Mouse (Mus musculus) intestine, embryonic 15.5 days (tissue): ENCODE data around the gene Tff1. TPM values are rescaled to one million over a fixed set of nuclear protein-coding genes. Genes with fewer than 3 reads are reported as not detected.

Experiments used
- ATAC-seq: fragments of 200-750 bp; cut with Nextera tagmentation; 2 replicates; pipeline ENCODE4 v1.8.0; 2017; ENCODE audit warnings: moderate TSS enrichment, moderate library complexity
- H3K27ac ChIP-seq: fragments of 300-500 bp; sonication (generic); 2 replicates; pipeline ENCODE4 v1.5.1; 2015; ENCODE audit warnings: mild to moderate bottlenecking, inconsistent platforms
- H3K27me3 ChIP-seq: fragments of 300-500 bp; sonication (generic); replicated peaks from 2 replicates; pipeline ENCODE4 v1.6.1; 2015; ENCODE audit warnings: inconsistent platforms
- H3K36me3 ChIP-seq: fragments of 300-500 bp; sonication (generic); 2 replicates; pipeline ENCODE4 v1.6.1; 2015; ENCODE audit warnings: inconsistent platforms
- H3K4me1 ChIP-seq: fragments of 300-500 bp; sonication (generic); replicated peaks from 2 replicates; pipeline ENCODE4 v1.6.1; 2015; ENCODE audit warnings: inconsistent platforms
- H3K4me2 ChIP-seq: fragments of 300-500 bp; sonication (generic); replicated peaks from 2 replicates; pipeline ENCODE4 v1.6.1; 2015; ENCODE audit warnings: mild to moderate bottlenecking, inconsistent platforms
- H3K4me3 ChIP-seq: fragments of 300-500 bp; sonication (generic); replicated peaks from 2 replicates; pipeline ENCODE4 v1.5.1; 2015; ENCODE audit warnings: inconsistent platforms
- H3K9ac ChIP-seq: fragments of 300-500 bp; sonication (generic); 2 replicates; pipeline ENCODE4 v1.6.1; 2015; ENCODE audit warnings: inconsistent platforms
- H3K9me3 ChIP-seq: fragments of 300-500 bp; sonication (generic); 2 replicates; pipeline ENCODE4 v1.6.1; 2016; ENCODE audit warnings: inconsistent platforms
- WGBS: fragments of 180-500 bp; shearing (Covaris S2); methylation state at CpG from one replicate; pipeline ENCODE4 v1.1.7; 2015; 5-methylcytosine and 5-hydroxymethylcytosine counted together
- polyA plus RNA-seq: library from polyadenylated mRNA; unstranded; fragments of >200 nt; fragmentation: Nextera tagmentation; extraction: Ambion mirVana; gene quantifications from 2 replicates; pipeline ENCODE4 v1.2.1, GENCODE M21; 2015

Tff1 gene
- 5.2 and 5.8 TPM in 2 replicates for polyA plus RNA-seq

DNA sequence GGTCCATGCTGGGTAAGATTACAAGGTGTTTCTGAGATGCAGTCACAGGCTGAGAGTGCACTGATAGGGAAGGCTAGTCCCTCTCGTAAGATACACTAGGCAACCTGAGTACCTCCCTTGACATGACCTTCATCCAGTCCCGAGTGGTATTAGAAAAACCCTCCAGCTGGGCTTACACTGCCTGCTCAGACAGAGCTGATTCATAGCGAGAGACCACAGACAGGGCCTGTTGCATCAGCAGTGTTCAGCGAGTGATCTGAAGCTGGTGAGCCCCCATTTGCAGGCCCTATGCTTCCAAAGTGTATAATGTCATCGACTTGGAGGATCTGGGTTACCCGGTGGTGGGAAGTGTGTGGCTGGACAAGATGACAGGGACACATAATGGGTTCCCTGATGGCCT is at the start of gene Tff1:
Gene Tff1 (minus strand): TSS at position 151 of the 400 bp plus-strand sequence.
- no peak within 1 kb of the TSS for H3K4me3 ChIP-seq
- WGBS, result 72% methylated on average over 6 of the region's 6 CpGs
- no peaks in the 10 kb centered on the region for H3K27me3 ChIP-seq
- no peak within 1 kb of the TSS for H3K27ac ChIP-seq
- H3K4me2 ChIP-seq, result no peak within 1 kb of the TSS
- H3K9me3 ChIP-seq, result no peaks in the 10 kb centered on the region
- 0 out of 2 replicates have a peak, but pooled peaks cover 3% of the 10 kb centered on the region for H3K4me1 ChIP-seq
- no peaks in the 10 kb centered on the region for H3K36me3 ChIP-seq
- no peak within 1 kb of the TSS for H3K9ac ChIP-seq
- no peak for ATAC-seq

DNA sequence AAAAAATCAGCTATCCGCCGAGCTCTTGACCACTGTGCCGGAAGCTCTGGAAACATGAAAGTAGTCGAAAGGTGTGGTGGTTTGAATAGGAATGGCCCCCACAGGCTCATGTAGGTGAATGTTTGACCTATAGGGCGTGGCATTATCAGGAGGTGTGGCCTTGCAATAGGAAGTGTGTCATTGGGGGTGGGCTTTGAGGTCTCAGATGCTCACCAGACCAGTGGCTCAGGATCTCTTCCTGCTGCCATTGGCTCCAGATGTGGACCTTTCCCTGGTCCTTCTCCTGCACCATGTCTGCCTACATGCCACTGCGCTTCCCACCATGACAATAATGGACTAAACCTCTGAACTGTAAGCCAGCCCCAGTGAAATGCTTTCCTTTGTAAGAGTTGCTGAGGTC is 46.8 kb upstream of the Tff1 start:
- 84% methylated on average over 6 of the region's 6 CpGs for WGBS
- Histone ChIP-seq H3K27ac (no peak overlapping the region), H3K36me3 (no peaks in the 10 kb centered on the region)

DNA sequence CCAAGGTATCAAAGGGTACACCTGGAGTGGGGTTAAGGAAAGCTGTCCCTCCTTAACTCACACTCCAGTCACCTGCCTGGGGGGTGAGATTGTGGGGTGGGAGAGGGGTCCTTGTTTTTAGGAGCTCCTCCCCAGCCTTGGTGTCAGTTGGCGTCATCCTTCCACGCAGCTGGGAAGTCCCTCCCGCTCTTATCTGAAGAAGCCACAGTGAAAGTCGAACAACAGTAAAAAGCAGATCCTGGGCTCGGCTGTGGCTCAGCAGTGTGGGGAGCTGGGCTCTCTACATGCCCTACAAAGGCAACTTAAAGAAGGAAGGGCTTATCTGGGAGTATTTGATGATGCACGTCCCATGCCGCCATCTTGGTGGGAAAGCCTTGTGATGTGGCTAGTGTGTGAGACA is 45.2 kb upstream of the Tff1 start:
- WGBS, result 83% methylated on average over 7 of the region's 7 CpGs
- no peaks in the 10 kb centered on the region for H3K27me3 ChIP-seq
- no peaks in the 10 kb centered on the region for H3K9me3 ChIP-seq
- H3K4me2 ChIP-seq, result no peak overlapping the region
- H3K4me3 ChIP-seq, result no peak overlapping the region
- no peak overlapping the region for H3K9ac ChIP-seq
- no peaks in the 10 kb centered on the region for H3K36me3 ChIP-seq
- H3K4me1 ChIP-seq, result no peaks in the 10 kb centered on the region
- ATAC-seq, result no peak
- no peak overlapping the region for H3K27ac ChIP-seq

More for the DNA sequence above, 46.8 kb upstream of the Tff1 start:
- Histone ChIP-seq H3K27me3 (no peaks in the 10 kb centered on the region), H3K4me2 (no peak overlapping the region), H3K4me3 (no peak overlapping the region), H3K9ac (no peak overlapping the region), H3K9me3 (no peaks in the 10 kb centered on the region), H3K4me1 (0 out of 2 replicates have a peak, but pooled peaks cover 2% of the 10 kb centered on the region)
- ATAC-seq, result no peak

DNA sequence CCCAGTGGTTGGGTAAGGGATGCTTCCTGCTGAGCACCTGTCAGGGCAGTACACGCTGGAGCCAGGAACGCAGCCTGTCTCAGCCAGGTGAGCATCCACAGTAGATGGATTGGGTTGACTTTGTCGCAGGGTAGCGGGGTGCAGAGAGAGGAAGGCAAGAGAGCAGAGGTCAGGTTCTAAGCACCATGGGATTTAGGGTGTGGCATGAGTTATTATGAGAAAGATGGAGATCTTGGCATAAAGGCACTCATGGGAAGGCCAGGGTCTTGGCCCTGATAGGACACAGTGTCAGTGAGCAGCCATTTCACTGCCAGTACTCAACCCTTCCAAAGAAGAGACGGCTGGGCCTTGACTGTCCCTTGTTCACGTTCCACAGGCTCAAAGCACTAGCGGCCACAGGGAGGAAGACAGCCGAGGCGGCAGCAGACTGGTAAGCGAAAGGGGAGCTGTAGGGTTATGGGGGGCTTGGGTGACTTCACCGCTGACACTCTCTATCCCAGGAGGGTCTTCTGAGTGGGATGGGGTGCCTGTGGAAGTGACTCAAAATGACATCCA is 44.4 kb upstream of the Tff1 start:
- H3K4me2 ChIP-seq, result no peak overlapping the region
- no peak overlapping the region for H3K4me3 ChIP-seq
- ATAC-seq, result no peak
- no peaks in the 10 kb centered on the region for H3K9me3 ChIP-seq
- H3K4me1 ChIP-seq, result no peaks in the 10 kb centered on the region
- H3K27ac ChIP-seq, result no peak overlapping the region
- H3K27me3 ChIP-seq, result no peaks in the 10 kb centered on the region
- WGBS, result 90% methylated on average over 11 of the region's 11 CpGs
- no peaks in the 10 kb centered on the region for H3K36me3 ChIP-seq
- H3K9ac ChIP-seq, result no peak overlapping the region

DNA sequence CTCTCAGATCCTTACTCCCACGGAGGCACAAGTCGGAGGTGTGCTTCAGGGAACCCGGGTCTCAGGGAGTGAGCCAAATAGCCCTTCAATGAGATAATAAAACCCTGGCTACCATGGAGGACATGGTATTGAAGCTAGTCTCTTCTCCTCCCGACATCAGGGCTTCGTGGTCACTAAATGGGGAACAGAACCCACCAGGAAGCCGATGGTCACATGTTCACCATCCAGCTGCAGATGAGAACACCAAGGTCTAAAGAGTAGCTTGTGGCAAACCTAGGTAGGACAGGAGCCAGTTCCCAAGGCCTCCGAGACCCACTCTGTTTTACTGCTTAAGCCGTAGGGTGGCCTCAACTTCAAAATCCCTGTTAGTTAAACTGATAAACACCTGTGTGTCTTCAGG is 43.6 kb upstream of the Tff1 start:
- 81% methylated on average over 8 of the region's 8 CpGs for WGBS

DNA sequence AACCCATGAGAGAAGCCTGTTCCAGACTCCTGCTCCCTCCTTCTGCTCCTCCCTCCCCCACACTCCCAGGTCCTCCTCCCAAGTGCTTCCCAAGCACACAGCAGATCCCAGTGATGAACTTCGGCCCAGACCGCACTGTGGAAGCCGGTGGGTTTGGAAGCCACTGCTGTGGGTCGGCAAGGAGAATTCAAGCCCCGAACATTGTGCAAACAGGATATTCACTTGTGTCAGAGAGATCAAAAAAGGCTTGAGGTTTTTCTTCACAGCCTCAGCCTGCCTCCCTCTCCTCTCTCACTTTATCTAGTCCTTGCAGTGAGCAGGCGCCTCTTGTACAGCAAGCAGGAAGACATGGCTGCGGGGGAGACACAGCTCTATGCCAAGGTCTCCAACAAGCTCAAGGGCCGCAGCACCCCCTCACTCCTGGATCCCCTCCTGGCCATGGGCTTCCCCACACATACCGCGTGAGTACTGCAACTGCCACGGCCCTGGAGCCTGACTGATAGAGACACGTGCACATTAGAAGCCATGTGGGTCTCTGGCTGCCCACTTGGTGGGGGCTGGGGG is 42.8 kb upstream of the Tff1 start, which contains the start of gene Ubash3a:
Gene Ubash3a (plus strand): TSS at position 103 of the 564 bp plus-strand sequence.
- Histone ChIP-seq H3K4me2 (no peak within 1 kb of the TSS), H3K9me3 (no peaks in the 10 kb centered on the region), H3K27me3 (no peaks in the 10 kb centered on the region), H3K36me3 (no peaks in the 10 kb centered on the region), H3K9ac (no peak within 1 kb of the TSS), H3K4me1 (no peaks in the 10 kb centered on the region), H3K27ac (no peak within 1 kb of the TSS), H3K4me3 (no peak within 1 kb of the TSS)
- no peak for ATAC-seq
- 51% methylated on average over 12 of the region's 12 CpGs for WGBS

More for the DNA sequence above, 43.6 kb upstream of the Tff1 start:
- Histone ChIP-seq H3K4me3 (no peak overlapping the region), H3K27ac (no peak overlapping the region), H3K4me1 (no peaks in the 10 kb centered on the region), H3K9ac (no peak overlapping the region), H3K4me2 (no peak overlapping the region), H3K36me3 (no peaks in the 10 kb centered on the region), H3K9me3 (no peaks in the 10 kb centered on the region), H3K27me3 (no peaks in the 10 kb centered on the region)
- ATAC-seq, result no peak

DNA sequence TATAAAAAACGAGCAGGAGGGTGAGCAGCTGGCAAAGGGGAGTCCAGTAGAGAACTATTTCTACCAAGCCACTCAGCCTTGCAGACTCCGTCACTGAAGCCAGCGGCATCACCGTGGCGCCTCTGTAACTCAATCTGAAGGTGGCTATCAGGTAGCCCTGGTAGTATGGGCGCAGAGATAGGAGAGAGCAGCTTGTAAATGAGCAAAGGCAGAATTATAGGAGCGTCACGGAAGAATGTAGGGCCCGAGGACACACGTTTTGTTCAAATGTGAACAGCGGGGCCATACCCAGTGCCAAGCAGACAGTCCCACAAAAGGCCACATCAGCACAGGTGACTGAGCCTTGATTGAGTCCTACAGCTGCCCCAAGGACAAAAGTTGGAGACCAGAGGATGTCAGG is 33.8 kb upstream of the Tff1 start, which contains the start of gene Tmprss3:
Gene Tmprss3 (minus strand): TSS at position 101 of the 400 bp plus-strand sequence.
- Histone ChIP-seq H3K9ac (no peak within 1 kb of the TSS), H3K4me1 (no peaks in the 10 kb centered on the region), H3K4me2 (no peak within 1 kb of the TSS), H3K36me3 (no peaks in the 10 kb centered on the region), H3K9me3 (no peaks in the 10 kb centered on the region), H3K27me3 (no peaks in the 10 kb centered on the region), H3K27ac (no peak within 1 kb of the TSS), H3K4me3 (no peak within 1 kb of the TSS)
- no peak for ATAC-seq
- WGBS, result 90% methylated on average over 11 of the region's 11 CpGs

DNA sequence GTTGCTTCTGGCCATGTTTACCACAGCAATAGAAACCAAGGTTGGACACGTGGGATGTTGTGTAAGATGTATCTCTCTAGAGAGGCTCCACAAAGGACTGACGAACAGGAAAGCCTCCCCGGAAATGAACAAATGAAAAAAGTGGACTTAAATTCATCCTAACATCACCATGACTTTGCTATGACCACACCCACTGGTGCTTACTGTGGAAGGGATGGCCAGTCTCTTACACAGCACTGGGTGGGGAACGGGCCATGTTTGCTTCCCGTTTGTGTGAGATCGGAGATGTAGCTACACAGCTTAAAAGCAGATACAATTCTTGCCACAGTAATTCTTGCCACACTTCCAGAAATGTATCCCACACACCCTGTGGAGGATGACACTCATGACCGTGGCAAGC is 31.2 kb upstream of the Tff1 start:
- Histone ChIP-seq H3K9ac (no peak overlapping the region), H3K27me3 (no peaks in the 10 kb centered on the region), H3K4me1 (peaks cover 3% of the 10 kb centered on the region; the same call in 1 of the 2 replicates), H3K27ac (no peak overlapping the region), H3K9me3 (no peaks in the 10 kb centered on the region), H3K4me2 (no peak overlapping the region), H3K4me3 (no peak overlapping the region), H3K36me3 (no peaks in the 10 kb centered on the region)
- WGBS, result 78% methylated on average over 7 of the region's 7 CpGs
- ATAC-seq, result no peak

DNA sequence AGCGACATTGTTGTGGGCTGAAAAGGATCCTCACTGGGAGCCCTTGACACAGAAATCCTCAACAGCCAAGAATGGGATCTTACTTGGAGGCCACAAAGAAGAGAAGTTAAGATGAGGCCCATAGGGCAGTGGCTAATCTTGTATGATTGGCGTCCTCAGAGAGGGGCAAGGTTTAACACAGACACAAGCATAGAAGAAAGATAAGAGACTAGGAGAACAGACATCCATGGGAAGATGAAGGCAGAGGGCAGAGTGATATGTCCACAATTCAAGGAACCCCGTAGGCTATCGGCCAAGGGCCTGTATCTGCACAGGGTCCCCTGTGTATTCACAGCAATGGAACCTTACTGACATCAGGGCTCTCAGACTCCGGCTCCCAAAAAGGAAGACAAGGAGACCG is 30.1 kb upstream of the Tff1 start:
- Histone ChIP-seq H3K9ac (no peak overlapping the region), H3K27ac (no peak overlapping the region), H3K4me2 (no peak overlapping the region), H3K4me3 (no peak overlapping the region), H3K9me3 (no peaks in the 10 kb centered on the region), H3K27me3 (no peaks in the 10 kb centered on the region), H3K36me3 (no peaks in the 10 kb centered on the region), H3K4me1 (peaks cover 3% of the 10 kb centered on the region; the same call in 1 of the 2 replicates)
- WGBS, result 86% methylated on average over 6 of the region's 6 CpGs
- no peak for ATAC-seq

DNA sequence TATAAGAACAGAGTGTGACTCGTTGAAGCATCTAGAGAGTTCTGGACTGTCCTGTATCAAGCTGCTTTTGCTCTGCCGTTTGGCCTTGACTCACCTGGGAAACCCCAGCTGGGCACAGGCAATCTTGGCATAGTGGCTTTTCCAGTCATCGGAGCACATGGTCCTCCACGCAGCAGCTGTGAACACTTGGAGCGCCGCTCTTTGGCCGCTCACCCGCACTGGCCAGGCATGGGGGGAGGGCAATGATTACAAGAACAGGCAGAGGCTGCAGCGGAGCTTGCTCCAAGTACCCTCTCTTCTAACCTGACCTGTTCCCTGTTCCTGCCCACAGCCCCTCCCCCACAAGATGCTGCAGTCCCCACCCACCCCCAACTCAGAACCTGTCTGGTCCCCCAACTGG is 28.3 kb upstream of the Tff1 start:
- Histone ChIP-seq H3K9me3 (no peaks in the 10 kb centered on the region), H3K4me3 (no peak overlapping the region), H3K4me2 (no peak overlapping the region), H3K27ac (no peak overlapping the region), H3K4me1 (peaks cover 3% of the 10 kb centered on the region; the same call in 1 of the 2 replicates), H3K9ac (no peak overlapping the region), H3K36me3 (no peaks in the 10 kb centered on the region), H3K27me3 (no peaks in the 10 kb centered on the region)
- 70% methylated on average over 9 of the region's 9 CpGs for WGBS
- no peak; the same call in 1 of the 2 replicates for ATAC-seq

DNA sequence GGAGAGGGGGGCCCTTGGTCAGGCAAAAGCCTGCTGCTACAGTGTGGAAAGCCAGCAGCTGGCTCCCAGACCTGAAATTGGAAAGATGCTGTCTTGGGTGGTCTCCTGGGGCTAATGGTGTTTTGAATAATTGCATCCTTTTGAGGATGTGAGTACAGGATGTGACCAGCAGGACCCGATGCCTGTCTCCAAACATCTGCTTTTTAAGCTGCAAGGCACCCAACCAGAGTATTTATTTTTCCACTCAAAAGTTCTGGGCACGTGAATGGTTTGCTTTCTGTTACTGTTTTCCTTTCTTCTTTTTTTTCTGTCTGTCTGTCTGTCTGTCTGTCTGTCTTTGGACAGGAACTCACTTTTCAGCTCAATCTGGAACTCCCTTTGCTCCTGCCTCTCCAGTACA is 27.6 kb upstream of the Tff1 start:
- ATAC-seq, result no peak

DNA sequence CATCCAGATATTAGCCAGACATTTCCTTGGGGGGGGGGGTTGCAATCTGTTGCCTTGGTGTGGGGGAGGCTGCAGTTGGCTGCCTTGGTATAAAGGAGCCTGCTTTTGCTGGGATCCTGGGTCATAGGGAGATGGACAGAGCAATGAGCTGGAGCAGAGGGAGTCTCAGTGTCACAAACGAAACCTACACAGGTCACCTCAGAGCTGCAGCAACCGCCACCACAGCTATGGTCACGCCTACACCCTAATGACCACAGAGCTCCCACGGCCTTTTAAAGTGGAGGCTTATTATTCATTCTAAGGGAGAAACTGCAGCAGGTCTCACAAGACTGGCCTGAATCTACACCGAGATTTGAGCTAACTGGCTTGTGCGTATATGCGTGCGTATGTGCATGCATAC is 26.7 kb upstream of the Tff1 start:
- H3K9me3 ChIP-seq, result no peaks in the 10 kb centered on the region
- H3K9ac ChIP-seq, result no peak overlapping the region
- WGBS, result 73% methylated on average over 8 of the region's 8 CpGs
- H3K4me3 ChIP-seq, result no peak overlapping the region
- no peaks in the 10 kb centered on the region for H3K27me3 ChIP-seq
- H3K36me3 ChIP-seq, result no peaks in the 10 kb centered on the region
- no peak for ATAC-seq
- no peak overlapping the region for H3K27ac ChIP-seq
- H3K4me1 ChIP-seq, result peaks cover 3% of the 10 kb centered on the region; the same call in 1 of the 2 replicates
- H3K4me2 ChIP-seq, result no peak overlapping the region

More for the DNA sequence above, 27.6 kb upstream of the Tff1 start:
- H3K9me3 ChIP-seq, result no peaks in the 10 kb centered on the region
- H3K9ac ChIP-seq, result no peak overlapping the region
- H3K27me3 ChIP-seq, result no peaks in the 10 kb centered on the region
- WGBS, result 41% methylated on average over 2 of the region's 2 CpGs
- no peak overlapping the region for H3K27ac ChIP-seq
- no peaks in the 10 kb centered on the region for H3K36me3 ChIP-seq
- H3K4me3 ChIP-seq, result no peak overlapping the region
- peaks cover 3% of the 10 kb centered on the region; the same call in 1 of the 2 replicates for H3K4me1 ChIP-seq
- no peak overlapping the region for H3K4me2 ChIP-seq

DNA sequence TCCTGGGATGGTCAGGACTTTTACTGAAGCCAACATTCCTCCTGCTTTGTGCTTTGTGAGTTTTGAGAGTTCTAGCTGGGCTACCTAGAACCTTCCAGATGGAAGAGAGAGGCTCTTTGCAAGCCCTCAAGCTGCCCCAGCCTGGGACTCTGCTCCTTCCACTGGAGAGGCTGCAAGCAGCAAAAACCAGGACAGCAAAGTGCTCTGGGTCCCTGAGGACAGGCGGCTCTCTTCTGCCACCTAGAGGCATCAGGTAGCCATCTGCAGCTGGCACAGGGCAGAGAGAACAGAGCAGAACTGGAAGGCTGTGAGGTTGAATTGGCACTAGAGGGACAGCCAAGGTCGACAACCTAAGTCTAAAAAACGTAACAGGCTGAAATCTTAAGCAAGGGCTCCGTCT is 22.3 kb upstream of the Tff1 start:
- Histone ChIP-seq H3K4me1 (peaks cover 8% of the 10 kb centered on the region), H3K36me3 (no peaks in the 10 kb centered on the region), H3K9ac (no peak overlapping the region), H3K9me3 (no peaks in the 10 kb centered on the region), H3K4me3 (no peak overlapping the region), H3K27ac (no peak overlapping the region), H3K27me3 (no peaks in the 10 kb centered on the region), H3K4me2 (no peak overlapping the region)
- ATAC-seq, result no peak
- 26% methylated on average over 4 of the region's 4 CpGs for WGBS
